Mouse (Mus musculus) spleen, postnatal 4 days (tissue): ENCODE data around the gene Dffa.
"Not testable (repeated sequence)": the region's sequence is repeated elsewhere in the genome, so short reads cannot be mapped to it uniquely, and the experiment has no call there.

ENCODE experiments used
- DNase-seq, 2 experiments: peaks; one replicate each; pipeline ENCODE4 v3.0.0; 2022; ENCODE audit warnings: low spot score in 2 of 2

Gene Dffa

DNA sequence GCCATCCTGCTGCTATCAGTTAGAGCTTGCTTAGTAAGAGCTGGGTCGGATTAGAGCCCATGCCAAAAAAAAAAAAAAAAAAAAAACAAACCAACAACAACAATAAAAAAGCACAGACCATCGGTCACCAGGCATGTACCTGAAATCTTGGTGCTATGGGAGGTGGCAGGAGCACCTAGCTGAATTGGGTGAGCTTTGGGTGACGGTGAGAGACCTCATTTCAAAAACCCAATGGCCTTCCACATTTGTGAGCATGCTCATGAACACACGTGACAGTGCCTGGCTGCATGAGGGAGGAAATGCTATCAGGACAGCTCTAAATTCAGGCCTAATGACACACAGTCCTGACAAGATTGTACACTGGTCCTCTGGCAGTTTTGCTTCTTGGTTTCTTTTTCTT lies 44.1 kb downstream of the Dffa start:
- no peak for DNase-seq

- DNase-seq: no peak
Measured at GRCm38 (mm10) chr4:149149196-149149595, 45.2 kb downstream of the Dffa start.

DNA sequence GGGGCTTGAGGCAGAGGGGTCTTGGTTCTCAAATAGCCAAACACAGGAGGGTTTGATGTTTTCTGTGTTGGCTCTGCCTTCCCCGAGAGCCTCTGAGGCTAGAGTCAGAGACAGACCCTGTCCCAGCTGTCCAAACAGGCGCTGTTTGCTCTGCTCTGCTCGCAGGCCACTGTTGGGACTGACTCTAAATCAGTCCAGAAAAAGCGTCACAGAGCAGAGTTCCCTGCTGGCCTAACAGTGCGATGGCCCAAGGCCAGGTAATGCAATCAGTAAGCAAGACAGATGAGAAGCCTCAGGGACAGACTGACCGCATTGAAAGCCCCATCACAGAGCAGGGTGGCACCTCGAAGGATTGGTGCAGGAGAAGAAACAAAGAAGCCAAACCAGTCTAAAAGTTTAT lies 45.7 kb downstream of the Dffa start:
- DNase-seq: no peak

DNA sequence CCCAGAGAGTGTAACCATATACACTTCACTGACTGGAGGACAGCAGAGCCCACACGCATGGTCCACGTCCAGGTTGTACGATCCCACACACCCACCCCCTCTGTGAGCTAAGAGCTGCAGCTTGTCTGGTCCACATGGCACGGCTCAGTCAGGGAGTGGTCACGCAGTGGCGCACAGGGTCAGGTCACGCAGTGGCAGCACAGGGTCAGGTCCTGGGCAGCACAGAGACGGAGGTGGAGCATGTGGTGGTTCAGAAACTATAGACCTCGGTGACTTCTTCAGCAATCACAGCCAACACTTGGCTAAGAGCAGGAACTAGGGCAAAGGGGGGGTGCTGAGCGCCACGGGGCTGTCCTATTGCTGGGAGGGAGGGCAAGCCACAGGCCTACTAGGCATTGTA lies 46.3 kb downstream of the Dffa start:
- no peak for DNase-seq

DNA sequence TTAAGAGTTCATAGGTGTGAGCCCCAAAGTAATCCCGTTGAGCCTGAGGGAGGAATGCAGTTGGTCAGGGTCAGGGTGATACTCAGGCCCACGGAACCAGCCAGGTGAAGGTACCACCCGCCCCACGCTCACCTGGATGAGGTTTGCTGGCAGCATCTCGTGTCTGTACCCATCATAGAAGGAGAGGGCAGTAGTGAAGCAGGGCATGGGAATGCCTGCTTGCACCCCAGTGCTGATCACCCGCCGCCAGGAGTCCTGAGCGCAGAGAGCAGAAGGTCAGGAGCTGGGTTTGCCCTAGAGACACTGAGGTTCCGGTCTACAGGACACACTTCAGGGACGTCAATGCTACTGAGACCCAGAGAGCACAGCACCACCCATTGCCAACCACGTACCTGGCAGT lies 46.8 kb downstream of the Dffa start:
- no peak for DNase-seq

GRCm38 (mm10) chr4:149154859-149155258 lies 50.9 kb downstream of the Dffa start:
- no peak for DNase-seq

GRCm38 (mm10) chr4:149155711-149156110 lies 51.8 kb downstream of the Dffa start:
- peak in 1 of 2 experiments; percentile 44 for DNase-seq

DNA sequence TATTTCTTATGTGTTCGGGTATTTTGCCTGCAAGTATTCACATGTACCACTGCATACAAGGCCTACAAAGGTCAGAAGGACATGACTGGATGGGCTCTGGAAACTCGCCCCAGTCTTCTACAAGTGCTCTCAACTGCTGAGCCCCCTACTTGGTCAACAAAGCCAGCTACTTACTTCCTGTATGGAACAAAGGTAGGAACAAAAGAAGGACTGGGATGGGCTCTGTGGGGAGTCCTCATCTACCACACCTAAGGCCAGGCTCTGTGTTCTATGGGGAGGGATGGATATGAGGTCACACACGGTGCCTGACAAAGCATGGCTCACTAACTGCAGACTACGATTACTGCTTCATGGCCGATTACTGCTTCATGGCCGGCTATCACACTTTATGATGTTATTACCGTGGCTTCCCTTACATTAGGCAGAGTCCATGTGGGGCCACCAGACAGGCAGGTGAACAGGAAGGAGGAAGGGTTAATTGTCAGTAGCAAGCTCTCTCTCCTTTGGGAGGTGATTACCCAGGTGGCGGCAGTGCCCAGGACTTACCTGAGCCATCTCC lies 53.5 kb downstream of the Dffa start:
- DNase-seq: no peak

- no peak for DNase-seq
Measured at GRCm38 (mm10) chr4:149159203-149159602, 55.3 kb downstream of the Dffa start.

GRCm38 (mm10) chr4:149159891-149160290 lies 55.9 kb downstream of the Dffa start:
- DNase-seq: no peak

DNA sequence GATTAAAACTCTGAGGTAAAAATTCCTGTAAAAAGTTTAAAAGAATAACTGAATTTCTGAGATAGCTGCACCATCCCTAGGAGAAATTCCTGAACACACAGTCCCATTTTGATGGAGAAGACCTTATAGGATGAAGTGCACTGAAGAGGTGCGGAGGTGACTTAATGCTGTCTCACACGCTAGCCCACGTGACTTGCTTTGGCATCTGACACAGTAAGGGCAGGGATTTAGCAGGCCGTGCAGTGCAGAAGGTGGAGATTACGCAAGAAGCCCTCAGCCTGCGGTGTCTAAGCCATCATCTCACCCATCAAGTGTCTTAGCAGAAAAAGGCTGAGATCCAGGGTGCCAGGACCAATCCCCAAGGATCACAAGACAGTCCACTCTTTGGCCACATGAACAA lies 57.2 kb downstream of the Dffa start:
- DNase-seq: no peak

DNA sequence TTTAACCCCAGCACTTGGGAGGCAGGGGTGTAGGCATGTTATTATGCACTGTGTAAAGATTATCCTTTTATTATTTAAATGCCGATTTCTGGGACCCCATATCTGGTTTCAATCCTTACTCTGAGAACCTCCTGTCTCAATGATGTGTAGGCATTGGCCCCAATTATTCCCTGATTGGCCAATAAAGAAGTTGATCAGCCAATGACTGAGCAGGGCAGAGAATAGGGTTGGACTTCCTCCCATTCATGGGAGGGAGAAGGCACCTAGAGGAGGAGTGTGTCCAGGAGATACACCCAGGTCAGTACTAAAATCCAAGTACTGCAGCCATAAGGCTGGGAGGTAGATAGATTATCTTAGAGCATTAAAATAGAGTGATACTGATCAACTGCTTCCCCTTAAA lies 59.2 kb downstream of the Dffa start:
- no peak for DNase-seq

DNA sequence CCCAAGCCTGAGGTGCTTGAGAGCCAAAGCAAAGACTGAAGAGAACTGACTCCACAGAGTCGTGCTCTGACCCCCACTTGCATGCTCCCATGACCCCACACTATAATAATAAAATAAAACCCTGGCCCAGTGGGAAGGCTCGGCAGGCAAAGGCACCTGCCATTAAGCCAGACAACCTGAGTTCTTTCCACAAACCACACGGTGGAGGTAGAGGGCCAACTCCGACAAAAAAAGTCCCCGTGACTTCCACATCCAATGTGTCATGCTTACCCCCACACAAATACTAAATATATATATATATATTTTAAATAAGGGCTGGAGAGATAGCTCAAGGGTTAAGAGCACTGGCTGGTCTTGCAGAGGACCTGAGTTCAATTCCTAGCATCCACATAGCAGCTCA lies 60.2 kb downstream of the Dffa start:
- no peak for DNase-seq

DNA sequence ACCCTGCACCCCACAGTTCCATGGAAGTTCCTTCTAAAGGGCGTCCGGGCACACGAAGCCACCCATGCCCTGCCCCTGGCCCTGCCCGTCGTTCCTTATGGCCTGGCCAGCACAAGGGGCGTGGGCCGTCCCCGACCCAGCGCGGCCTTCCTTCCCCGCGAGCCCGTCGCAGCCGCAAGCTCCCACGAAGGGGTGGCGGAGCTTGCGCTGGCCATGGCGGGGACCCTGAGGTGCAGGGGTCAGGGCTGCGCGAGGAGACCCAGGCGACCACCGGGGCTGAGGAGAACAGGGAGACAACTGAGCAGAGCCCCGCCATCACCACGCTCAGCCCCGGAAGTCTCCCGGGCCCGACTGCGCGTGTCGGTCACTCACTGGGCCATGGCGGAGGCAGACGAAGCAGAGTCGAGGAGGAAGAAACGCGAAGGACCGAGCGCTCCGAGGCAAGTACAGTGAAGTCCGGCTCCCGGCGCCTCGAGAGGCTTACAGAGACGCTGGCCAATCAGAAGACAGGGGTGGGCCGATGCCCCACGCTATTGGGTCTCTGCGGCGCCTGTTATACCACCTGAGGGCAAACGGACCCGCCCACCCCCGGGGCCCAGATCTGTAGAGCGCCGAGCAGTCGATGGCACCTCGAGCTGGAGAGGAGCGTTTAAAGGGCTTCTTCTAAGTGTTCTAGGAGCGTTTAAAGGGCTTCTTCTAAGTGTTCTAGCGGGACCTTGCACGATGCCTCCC lies 62.4 kb downstream of the Dffa start, which contains the start of gene Pgd:
TSS of gene Pgd (minus strand) at position 557 of the 732 bp plus-strand sequence.
- DNase-seq: peak; percentile 96 to 97

- DNase-seq: peak; percentile 52 to 75
Measured at GRCm38 (mm10) chr4:149166957-149167611, 63.1 kb downstream of the Dffa start.

DNA sequence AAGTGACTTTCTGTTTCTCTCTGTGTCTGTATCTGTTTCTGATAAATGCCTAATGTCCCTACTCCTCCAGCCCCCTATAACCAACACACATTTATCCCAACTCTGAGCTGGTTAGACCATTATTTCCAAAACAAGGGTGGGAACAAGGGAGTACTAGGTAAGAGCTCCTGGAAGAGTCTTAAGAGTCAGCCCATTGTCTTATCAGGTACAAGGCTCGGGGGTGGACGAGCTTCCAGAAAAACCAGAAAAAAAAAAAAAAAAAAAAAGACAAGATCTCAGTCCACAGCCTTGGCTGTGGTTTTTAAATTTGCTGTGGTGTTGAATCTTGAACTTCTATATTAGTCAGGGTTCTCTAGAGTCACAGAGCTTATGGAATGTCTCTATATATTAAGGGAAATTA lies 64.1 kb downstream of the Dffa start:
- DNase-seq: no peak

DNA sequence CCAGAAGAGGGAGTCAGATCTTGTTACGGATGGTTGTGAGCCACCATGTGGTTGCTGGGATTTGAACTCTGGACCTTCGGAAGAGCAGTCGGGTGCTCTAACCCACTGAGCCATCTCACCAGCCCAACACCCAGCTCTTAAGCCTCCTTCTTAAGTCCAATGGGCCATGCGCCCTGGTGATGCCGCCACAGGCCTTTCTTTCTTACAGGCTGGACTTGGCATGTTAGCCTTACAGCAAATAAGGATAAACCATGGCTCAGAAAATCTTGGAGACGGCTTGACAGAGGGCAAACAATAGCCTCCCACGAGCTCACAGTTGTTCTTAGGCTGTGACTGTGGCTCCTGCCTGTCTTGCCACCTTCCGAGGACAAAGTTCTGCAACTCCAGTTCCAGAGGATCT lies 66.0 kb downstream of the Dffa start:
- not testable (repeated sequence) for DNase-seq
